Mouse (Mus musculus) brain, embryonic 14.5 days (tissue): ENCODE results near the gene Thoc7.

Experiments
- CTCF ChIP-seq: fragments of 200-500 bp; IDR thresholded peaks from 2 replicates; pipeline ENCODE4 v1.5.1; 2012; ENCODE audit warnings: inconsistent platforms, mild to moderate bottlenecking, moderate library complexity, borderline replicate concordance; ENCODE audit not compliant: insufficient read depth, insufficient read length; ENCODE audit errors: extremely low read depth
- POLR2A ChIP-seq: fragments of 200-500 bp; IDR thresholded peaks from 2 replicates; pipeline ENCODE4 v1.6.1; 2012; ENCODE audit warnings: mild to moderate bottlenecking, inconsistent platforms, borderline replicate concordance; ENCODE audit not compliant: poor library complexity, insufficient read depth, insufficient read length, severe bottlenecking; ENCODE audit errors: extremely low read depth

GRCm38 (mm10) chr14:13960482-13961325 lies 948 bp downstream of the Thoc7 start:
- TF ChIP-seq POLR2A, result no peak
- no peak for TF ChIP-seq CTCF
